Mouse (Mus musculus): ENCODE measurements around the gene Zzef1. TPM values are rescaled to one million over a fixed set of nuclear protein-coding genes. Genes with fewer than 3 reads are reported as not detected.
A peak's percentile ranks its signal among the peaks of the same experiment; 100 is the strongest.

Gene Zzef1
- polyA plus RNA-seq, 1 experiment from 2014 or later: 5.5 TPM

DNA sequence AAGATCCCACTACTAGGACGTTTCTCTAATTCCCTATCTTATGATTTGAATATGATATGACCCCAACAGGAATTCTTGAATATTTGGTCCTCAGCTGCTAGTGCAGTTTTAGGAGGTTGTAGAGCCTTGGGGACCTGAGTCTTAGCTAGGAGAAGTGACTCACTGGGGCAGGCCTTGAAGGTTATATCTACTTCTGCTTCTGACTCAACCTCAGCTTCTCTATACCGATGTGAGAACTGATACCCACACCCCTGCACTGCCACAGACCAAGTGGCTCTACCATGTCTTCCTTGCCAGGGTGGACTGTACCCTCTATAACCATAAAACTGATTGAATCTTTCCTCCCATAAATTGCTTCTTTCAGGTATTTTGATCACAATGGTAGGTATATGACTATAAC lies 13.9 kb upstream of the Zzef1 start:
- Histone ChIP-seq H3K4me3 (no peak overlapping the region), H3K36me3 (no peaks in the 10 kb centered on the region), H3K9me3 (replicated peaks) (no peaks in the 10 kb centered on the region), H3K27me3 (ENCODE audit: low read depth, poor library complexity, severe bottlenecking) (no peaks in the 10 kb centered on the region), H3K27ac (replicated peaks) (no peak overlapping the region), H3K4me1 (no peaks in the 10 kb centered on the region)
- DNase-seq (ENCODE audit: low spot score): no peak
- 79% methylated on average over 2 of the region's 2 CpGs for WGBS

DNA sequence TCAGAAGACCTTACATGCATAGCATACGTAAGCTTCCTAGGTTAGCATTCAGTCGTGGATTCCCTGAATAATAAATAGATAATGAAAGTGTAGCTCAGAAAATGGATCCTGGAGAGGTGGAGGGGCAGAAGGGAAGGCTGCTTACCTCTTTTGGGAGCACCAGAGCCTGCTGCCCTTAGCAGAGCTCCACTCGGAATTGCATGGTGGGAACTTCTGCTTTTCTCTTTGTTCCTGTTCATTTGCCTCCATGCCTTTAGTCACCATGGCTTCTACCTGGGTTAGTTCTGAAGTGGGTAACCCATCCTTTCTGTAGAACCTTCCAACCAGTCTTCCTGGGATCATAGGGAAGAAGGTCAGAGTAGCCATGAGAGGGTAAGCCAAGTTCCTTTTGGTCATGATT lies 13.5 kb upstream of the Zzef1 start:
- DNase-seq (ENCODE audit: low spot score): no peak
- Histone ChIP-seq H3K9me3 (replicated peaks) (no peaks in the 10 kb centered on the region), H3K36me3 (no peaks in the 10 kb centered on the region), H3K27me3 (ENCODE audit: low read depth, poor library complexity, severe bottlenecking) (no peaks in the 10 kb centered on the region), H3K4me3 (no peak overlapping the region), H3K4me1 (no peaks in the 10 kb centered on the region), H3K27ac (replicated peaks) (no peak overlapping the region)
- 85% methylated on average over 3 of the region's 3 CpGs for WGBS

DNA sequence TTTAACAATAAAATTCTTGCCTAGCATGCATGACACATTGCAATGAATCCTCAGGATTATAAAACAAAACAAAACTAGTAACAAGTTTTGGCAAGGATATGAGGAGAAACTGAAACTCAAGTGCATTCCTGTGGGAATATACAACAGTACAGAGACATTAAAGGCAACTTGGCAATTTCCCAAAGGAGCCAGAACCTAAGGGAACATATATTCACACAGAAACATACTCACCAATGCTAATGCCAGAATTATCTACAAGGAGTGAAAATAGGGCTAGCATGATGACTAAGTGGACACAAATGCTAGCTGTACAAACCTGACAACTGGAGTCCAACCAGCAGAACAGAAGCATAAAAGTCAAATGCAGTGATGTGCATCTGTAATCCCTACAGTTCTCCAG lies 4.0 kb upstream of the Zzef1 start:
- Histone ChIP-seq H3K27ac (replicated peaks) (no peak overlapping the region), H3K27me3 (ENCODE audit: low read depth, poor library complexity, severe bottlenecking) (no peaks in the 10 kb centered on the region), H3K9me3 (replicated peaks) (no peaks in the 10 kb centered on the region), H3K36me3 (no peaks in the 10 kb centered on the region), H3K4me1 (peaks cover 15% of the 10 kb centered on the region), H3K4me3 (no peak overlapping the region)
- no peak for DNase-seq (ENCODE audit: low spot score)

- H3K36me3 ChIP-seq: no peaks in the 10 kb centered on the region
- no peaks in the 10 kb centered on the region for H3K9me3 ChIP-seq (replicated peaks)
- peak overlapping the region; percentile 89 for H3K27ac ChIP-seq (replicated peaks)
- no peak for DNase-seq (ENCODE audit: low spot score)
- 22% methylated on average over 14 of the region's 14 CpGs for WGBS
- H3K27me3 ChIP-seq (ENCODE audit: low read depth, poor library complexity, severe bottlenecking): no peaks in the 10 kb centered on the region
- H3K4me1 ChIP-seq: peaks cover 19% of the 10 kb centered on the region
- peak overlapping the region; percentile 94 for H3K4me3 ChIP-seq
Measured at GRCm38 (mm10) chr11:72795149-72795454, 924 bp upstream of the Zzef1 start.

- H3K4me1 ChIP-seq: peaks cover 19% of the 10 kb centered on the region
- H3K36me3 ChIP-seq: no peaks in the 10 kb centered on the region
- H3K4me3 ChIP-seq: peak overlapping the region; percentile 94
- DNase-seq (ENCODE audit: low spot score): no peak
- no peaks in the 10 kb centered on the region for H3K9me3 ChIP-seq (replicated peaks)
- WGBS: under 1% methylated on average over 42 of the region's 42 CpGs
- no peaks in the 10 kb centered on the region for H3K27me3 ChIP-seq (ENCODE audit: low read depth, poor library complexity, severe bottlenecking)
- H3K27ac ChIP-seq (replicated peaks): peak overlapping the region; percentile 89
Measured at GRCm38 (mm10) chr11:72796296-72796687, 266 bp downstream of the Zzef1 start.

DNA sequence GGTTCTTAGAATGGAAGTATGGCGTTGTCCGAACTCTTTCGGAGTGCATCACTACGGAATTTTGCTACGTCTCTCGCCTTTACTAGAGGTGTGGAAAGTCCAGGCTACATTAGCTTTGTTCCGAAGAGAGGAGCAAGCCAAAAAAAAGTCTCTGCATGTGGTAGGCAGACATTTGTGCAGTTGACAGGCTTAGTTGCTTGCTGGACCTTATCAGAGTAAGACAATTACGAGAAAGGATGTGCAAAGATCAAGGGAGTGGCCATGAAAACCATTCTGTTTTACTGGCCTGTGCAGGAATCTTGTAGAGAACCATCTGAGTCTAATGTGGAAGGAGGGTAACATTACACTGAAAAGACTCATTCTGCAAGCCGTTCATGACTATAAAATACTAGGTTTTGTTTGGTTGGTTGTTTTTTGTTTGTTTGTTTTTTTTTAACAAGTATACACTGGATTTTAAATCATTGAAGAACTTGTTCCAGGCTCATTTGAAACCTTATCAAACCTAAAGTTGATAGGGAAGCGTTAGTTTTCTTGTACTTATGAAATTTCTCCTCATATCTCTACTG lies 830 bp downstream of the Zzef1 start:
- Histone ChIP-seq H3K4me3 (peak overlapping the region; percentile 94), H3K36me3 (no peaks in the 10 kb centered on the region), H3K9me3 (replicated peaks) (no peaks in the 10 kb centered on the region), H3K27ac (replicated peaks) (peak overlapping the region; percentile 89), H3K27me3 (ENCODE audit: low read depth, poor library complexity, severe bottlenecking) (no peaks in the 10 kb centered on the region), H3K4me1 (peaks cover 19% of the 10 kb centered on the region)
- WGBS: 23% methylated on average over 10 of the region's 10 CpGs
- no peak for DNase-seq (ENCODE audit: low spot score)

DNA sequence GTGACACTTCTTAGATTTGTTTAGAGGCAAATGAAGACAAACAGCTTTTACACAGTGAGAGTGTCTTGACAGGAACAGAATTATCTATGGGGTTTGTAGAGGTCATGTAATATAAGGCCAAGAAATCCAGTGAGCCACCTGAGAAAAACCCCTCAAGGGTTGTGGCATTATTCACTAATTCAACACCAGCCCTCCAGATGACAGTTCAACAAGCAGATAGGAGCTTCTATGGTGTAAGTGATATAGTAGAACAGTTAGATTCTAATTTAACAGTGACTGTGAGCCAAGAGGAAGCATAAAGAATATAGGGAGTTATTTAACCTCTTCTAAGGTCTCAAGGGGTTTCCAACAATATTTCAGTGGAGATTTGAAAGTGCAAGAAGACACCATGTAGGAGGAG lies 2.1 kb downstream of the Zzef1 start:
- Histone ChIP-seq H3K27ac (replicated peaks) (no peak overlapping the region), H3K4me1 (peaks cover 19% of the 10 kb centered on the region), H3K36me3 (no peaks in the 10 kb centered on the region), H3K27me3 (ENCODE audit: low read depth, poor library complexity, severe bottlenecking) (no peaks in the 10 kb centered on the region), H3K4me3 (no peak overlapping the region), H3K9me3 (replicated peaks) (no peaks in the 10 kb centered on the region)
- DNase-seq (ENCODE audit: low spot score): no peak

DNA sequence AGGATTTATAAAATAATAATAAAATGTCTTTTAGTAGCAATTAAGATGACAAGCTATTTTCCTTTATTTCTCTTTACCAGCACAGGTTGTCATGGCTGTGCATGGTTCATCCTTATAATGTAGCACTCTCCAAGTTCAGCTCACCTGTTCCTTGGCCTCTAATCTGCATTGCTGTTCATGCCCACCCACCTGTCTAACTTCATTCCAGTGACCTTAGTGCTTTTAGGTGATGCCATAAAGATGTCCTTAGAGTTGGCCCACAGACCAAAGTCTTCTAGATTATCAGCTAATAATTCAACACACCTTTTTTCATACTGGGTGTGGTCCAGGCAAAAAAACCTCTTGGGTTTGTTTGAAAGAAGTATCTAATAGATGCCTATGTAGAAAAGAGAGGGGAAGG lies 5.2 kb downstream of the Zzef1 start:
- H3K4me1 ChIP-seq: peaks cover 12% of the 10 kb centered on the region
- H3K4me3 ChIP-seq: no peak overlapping the region
- no peaks in the 10 kb centered on the region for H3K27me3 ChIP-seq (ENCODE audit: low read depth, poor library complexity, severe bottlenecking)
- no peaks in the 10 kb centered on the region for H3K36me3 ChIP-seq
- H3K27ac ChIP-seq (replicated peaks): no peak overlapping the region
- H3K9me3 ChIP-seq (replicated peaks): no peaks in the 10 kb centered on the region
- DNase-seq (ENCODE audit: low spot score): no peak

DNA sequence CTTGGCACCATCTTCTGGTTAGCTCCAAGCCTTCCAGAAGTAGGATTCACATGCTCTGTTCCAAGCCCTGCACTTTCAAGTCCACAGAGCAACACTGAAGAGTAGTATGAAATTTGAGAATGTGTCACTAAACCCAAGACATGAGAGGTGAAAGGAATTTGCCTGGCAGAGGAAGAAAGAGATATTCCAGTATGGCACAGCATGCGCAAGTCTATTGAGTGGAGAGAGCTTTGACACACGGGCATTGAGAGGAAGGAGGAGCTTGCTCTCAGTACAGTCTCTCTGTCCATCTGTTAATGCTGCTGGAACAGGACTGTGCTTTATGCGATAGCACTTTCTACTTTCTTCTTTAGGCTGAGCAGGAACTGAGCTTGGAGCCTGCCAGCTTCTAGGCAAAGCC lies 7.0 kb downstream of the Zzef1 start:
- Histone ChIP-seq H3K9me3 (replicated peaks) (no peaks in the 10 kb centered on the region), H3K4me3 (no peak overlapping the region), H3K27me3 (ENCODE audit: low read depth, poor library complexity, severe bottlenecking) (no peaks in the 10 kb centered on the region), H3K36me3 (no peaks in the 10 kb centered on the region), H3K4me1 (no peaks in the 10 kb centered on the region), H3K27ac (replicated peaks) (no peak overlapping the region)
- DNase-seq (ENCODE audit: low spot score): no peak
- 87% methylated on average over 3 of the region's 3 CpGs for WGBS

GRCm38 (mm10) chr11:72804586-72804985 lies 8.6 kb downstream of the Zzef1 start:
- H3K9me3 ChIP-seq (replicated peaks): no peaks in the 10 kb centered on the region
- no peak overlapping the region for H3K27ac ChIP-seq (replicated peaks)
- H3K36me3 ChIP-seq: no peaks in the 10 kb centered on the region
- H3K27me3 ChIP-seq (ENCODE audit: low read depth, poor library complexity, severe bottlenecking): no peaks in the 10 kb centered on the region
- H3K4me3 ChIP-seq: no peak overlapping the region
- DNase-seq (ENCODE audit: low spot score): no peak
- no peaks in the 10 kb centered on the region for H3K4me1 ChIP-seq

DNA sequence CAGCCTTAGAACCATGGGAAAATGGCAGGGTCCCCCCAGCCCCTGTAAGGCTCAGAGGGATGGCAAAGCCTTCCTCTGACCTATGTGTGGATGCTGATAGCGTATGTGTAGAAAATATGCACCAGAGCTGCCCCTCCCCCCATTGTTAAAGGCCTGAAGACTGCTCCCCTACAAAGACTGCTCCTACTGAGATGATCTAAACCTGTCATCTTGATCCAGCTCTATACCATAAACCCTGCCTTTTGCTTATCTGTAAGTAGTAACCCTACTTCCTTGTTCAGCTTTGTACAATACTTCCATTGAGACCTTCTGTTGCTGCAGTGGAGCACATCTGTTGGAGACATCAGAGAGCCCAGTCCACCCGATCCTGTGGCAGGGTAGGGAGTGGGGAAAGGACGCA lies 9.2 kb downstream of the Zzef1 start:
- H3K27me3 ChIP-seq (ENCODE audit: low read depth, poor library complexity, severe bottlenecking): no peaks in the 10 kb centered on the region
- DNase-seq (ENCODE audit: low spot score): no peak
- 94% methylated on average over 3 of the region's 3 CpGs for WGBS
- H3K9me3 ChIP-seq (replicated peaks): no peaks in the 10 kb centered on the region
- H3K27ac ChIP-seq (replicated peaks): no peak overlapping the region
- H3K36me3 ChIP-seq: no peaks in the 10 kb centered on the region
- no peaks in the 10 kb centered on the region for H3K4me1 ChIP-seq
- no peak overlapping the region for H3K4me3 ChIP-seq

GRCm38 (mm10) chr11:72806556-72806955 lies 10.5 kb downstream of the Zzef1 start:
- WGBS: 76% methylated on average over 2 of the region's 2 CpGs
- H3K27ac ChIP-seq (replicated peaks): no peak overlapping the region
- no peaks in the 10 kb centered on the region for H3K4me1 ChIP-seq
- H3K9me3 ChIP-seq (replicated peaks): no peaks in the 10 kb centered on the region
- H3K4me3 ChIP-seq: no peak overlapping the region
- no peak for DNase-seq (ENCODE audit: low spot score)
- H3K27me3 ChIP-seq (ENCODE audit: low read depth, poor library complexity, severe bottlenecking): no peaks in the 10 kb centered on the region
- H3K36me3 ChIP-seq: no peaks in the 10 kb centered on the region

- no peaks in the 10 kb centered on the region for H3K4me1 ChIP-seq
- H3K9me3 ChIP-seq (replicated peaks): no peaks in the 10 kb centered on the region
- 88% methylated on average over 4 of the region's 4 CpGs for WGBS
- no peaks in the 10 kb centered on the region for H3K27me3 ChIP-seq (ENCODE audit: low read depth, poor library complexity, severe bottlenecking)
- no peak for DNase-seq (ENCODE audit: low spot score)
- H3K36me3 ChIP-seq: no peaks in the 10 kb centered on the region
- no peak overlapping the region for H3K27ac ChIP-seq (replicated peaks)
- H3K4me3 ChIP-seq: no peak overlapping the region
Measured at GRCm38 (mm10) chr11:72807992-72808391, 12.0 kb downstream of the Zzef1 start.

- no peaks in the 10 kb centered on the region for H3K4me1 ChIP-seq
- no peak overlapping the region for H3K4me3 ChIP-seq
- no peaks in the 10 kb centered on the region for H3K9me3 ChIP-seq (replicated peaks)
- no peaks in the 10 kb centered on the region for H3K27me3 ChIP-seq (ENCODE audit: low read depth, poor library complexity, severe bottlenecking)
- DNase-seq (ENCODE audit: low spot score): no peak
- H3K36me3 ChIP-seq: peaks cover 5% of the 10 kb centered on the region; the same call in 1 of the 2 replicates
- no peak overlapping the region for H3K27ac ChIP-seq (replicated peaks)
- WGBS: 92% methylated on average over 5 of the region's 5 CpGs
Measured at GRCm38 (mm10) chr11:72813687-72814086, 17.7 kb downstream of the Zzef1 start.

Measured in midbrain, embryonic 10.5 days (tissue).